Mouse (Mus musculus) layer of hippocampus, adult 18-20 months (tissue): ENCODE data around the gene Plscr1. TPM values are rescaled to one million over a fixed set of nuclear protein-coding genes. Genes with fewer than 3 reads are reported as not detected.

ENCODE experiments used
- DNase-seq, 2 experiments: peaks; one replicate each; pipeline ENCODE4 v3.0.0; 2022; ENCODE audit warnings: low spot score in 2 of 2
- long read RNA-seq: library from polyadenylated mRNA; stranded (forward); transcript quantifications from one replicate; pipeline ENCODE4 v2.0.0, GENCODE M21; 2021
- total RNA-seq, 2 experiments: library from RNA; stranded (reverse); gene quantifications; 2 replicates each; pipeline ENCODE4 v1.2.3; 2021

Gene Plscr1
- total RNA-seq: 1 to 10 TPM; 1.2 to 2.3 TPM
- long read RNA-seq, partial matches to known transcripts: 1 of 2 reads
- long read RNA-seq, other reads (novel, unspliced or antisense): 0 of 2 reads

DNA sequence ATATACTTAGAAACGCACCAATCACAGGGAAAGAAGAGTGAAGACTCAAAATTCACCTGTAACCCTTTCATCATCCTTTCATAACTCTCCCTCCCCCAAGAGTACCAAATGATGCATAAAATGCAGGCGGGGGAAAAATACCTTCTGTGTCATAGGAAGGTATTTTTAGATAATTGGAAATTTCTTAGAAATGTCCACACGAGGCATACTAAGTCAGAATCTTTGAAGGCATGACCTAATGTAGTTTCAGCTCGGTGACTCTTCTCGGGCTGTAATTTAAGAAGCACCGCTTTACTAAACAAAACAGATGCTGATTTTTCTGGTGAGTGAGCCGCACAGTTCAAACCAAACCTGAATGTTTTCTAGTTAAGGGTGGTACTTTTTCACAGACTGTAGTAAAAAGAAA lies at the start of gene Plscr1:
TSS of gene Plscr1 (plus strand) at position 304 of the 406 bp plus-strand sequence.
- DNase-seq: no peak

GRCm38 (mm10) chr9:92204397-92204796 lies 45.2 kb upstream of the Plscr1 start:
- DNase-seq: no peak

DNA sequence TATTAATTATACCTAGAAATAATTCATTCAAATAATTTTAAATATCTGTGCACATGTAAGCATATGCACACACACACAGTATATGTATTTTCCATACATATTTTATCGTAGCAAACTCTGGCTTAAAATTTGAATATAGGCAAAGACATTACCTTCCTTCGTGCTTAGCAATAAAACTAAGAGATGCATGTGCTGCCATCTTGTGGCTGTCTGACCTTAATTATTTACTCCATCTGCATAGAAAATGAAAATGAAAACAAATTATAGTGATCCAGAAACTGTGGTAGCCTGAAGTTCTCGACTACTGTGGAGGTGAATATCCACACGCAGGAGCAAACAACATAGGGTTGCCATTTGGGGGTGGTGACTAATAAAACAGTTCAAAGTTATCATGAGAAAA lies 42.2 kb upstream of the Plscr1 start:
- DNase-seq: peak in 1 of 2 experiments; percentile 77

DNA sequence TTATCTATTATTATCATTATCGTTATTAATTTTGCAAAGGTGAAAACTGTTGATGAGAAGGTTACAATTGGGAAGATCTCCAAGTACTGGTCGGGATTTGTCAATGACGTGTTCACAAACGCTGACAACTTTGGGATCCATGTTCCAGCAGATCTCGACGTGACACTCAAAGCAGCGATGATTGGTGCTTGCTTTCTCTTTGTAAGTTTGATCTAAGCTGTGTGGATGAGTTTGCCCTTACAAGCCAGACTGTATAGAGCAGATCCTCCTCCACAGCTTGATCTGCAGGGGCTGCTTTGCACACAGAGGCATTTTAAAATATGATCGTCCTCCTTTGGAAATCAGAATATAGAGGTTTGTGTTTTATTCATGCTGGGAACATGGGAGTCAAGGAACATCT lies 41.8 kb upstream of the Plscr1 start:
- DNase-seq: no peak

- no peak for DNase-seq
Observed at GRCm38 (mm10) chr9:92209850-92210249, 39.7 kb upstream of the Plscr1 start.

GRCm38 (mm10) chr9:92210386-92210967 lies 39.1 kb upstream of the Plscr1 start:
- DNase-seq: no peak

DNA sequence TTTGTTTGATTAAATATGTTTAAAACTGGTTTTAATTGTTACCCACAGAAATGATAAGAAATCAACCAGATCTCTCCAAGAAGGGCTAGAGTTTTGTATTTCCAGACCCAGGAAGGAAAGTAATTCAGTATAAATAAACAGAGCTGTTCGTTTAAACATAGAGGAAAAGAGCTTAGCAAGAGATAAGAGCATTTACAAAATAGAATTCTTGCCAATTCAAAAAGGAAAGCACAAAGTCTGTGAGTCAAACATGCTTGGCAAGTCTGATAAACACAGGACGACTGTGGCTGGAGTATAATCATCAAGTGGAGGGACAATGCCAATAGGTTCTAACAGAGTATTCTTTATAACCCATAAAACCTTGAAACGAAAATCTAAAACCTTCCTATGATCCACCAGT lies 38.5 kb upstream of the Plscr1 start:
- DNase-seq: no peak

GRCm38 (mm10) chr9:92217484-92217883 lies 32.1 kb upstream of the Plscr1 start:
- peak in 1 of 2 experiments; percentile 20 for DNase-seq

- DNase-seq: no peak
Observed at GRCm38 (mm10) chr9:92217896-92218295, 31.7 kb upstream of the Plscr1 start.

DNA sequence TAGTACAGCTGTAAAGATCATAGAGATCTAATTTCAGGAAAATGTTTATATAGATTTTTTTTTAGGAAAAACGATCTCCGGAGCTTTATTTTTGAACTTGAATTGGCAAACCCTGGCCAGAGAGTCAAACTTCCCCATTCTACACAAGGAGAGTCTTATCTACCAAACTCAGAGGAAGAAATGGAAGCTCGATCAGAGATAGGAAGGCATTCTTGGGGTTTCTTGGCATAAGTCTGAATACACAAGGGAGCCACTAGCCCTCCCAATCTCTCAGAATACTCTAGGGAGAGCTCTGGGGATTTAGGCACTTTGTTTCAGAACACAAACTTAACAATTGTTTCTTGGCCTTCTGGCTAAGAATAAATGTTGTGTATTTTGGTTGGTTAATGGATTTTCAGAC lies 29.4 kb upstream of the Plscr1 start:
- no peak for DNase-seq

DNA sequence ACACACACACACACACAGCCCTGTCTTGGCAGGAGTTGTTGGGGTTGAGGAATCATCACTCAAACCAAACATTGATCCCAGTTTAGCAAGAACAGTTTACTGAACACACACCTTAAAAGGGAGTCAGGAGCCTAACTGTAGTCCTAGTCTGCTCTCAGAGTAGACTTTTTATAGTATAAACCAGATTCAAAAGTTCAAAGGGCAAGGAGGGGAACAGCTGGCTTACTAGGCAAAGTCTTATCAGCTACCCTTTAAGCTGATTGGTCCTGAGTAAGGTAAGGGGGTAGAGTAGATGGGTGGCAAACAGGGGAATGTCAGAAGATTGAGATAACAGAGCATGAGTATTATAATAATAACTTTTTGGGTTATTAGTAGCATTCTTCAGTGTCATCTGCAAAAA lies 28.1 kb upstream of the Plscr1 start:
- no peak for DNase-seq

GRCm38 (mm10) chr9:92224598-92225231 lies 24.8 kb upstream of the Plscr1 start:
- DNase-seq: no peak

GRCm38 (mm10) chr9:92226127-92226655 lies 23.4 kb upstream of the Plscr1 start:
- DNase-seq: no peak

GRCm38 (mm10) chr9:92226795-92227194 lies 22.8 kb upstream of the Plscr1 start:
- no peak for DNase-seq

DNA sequence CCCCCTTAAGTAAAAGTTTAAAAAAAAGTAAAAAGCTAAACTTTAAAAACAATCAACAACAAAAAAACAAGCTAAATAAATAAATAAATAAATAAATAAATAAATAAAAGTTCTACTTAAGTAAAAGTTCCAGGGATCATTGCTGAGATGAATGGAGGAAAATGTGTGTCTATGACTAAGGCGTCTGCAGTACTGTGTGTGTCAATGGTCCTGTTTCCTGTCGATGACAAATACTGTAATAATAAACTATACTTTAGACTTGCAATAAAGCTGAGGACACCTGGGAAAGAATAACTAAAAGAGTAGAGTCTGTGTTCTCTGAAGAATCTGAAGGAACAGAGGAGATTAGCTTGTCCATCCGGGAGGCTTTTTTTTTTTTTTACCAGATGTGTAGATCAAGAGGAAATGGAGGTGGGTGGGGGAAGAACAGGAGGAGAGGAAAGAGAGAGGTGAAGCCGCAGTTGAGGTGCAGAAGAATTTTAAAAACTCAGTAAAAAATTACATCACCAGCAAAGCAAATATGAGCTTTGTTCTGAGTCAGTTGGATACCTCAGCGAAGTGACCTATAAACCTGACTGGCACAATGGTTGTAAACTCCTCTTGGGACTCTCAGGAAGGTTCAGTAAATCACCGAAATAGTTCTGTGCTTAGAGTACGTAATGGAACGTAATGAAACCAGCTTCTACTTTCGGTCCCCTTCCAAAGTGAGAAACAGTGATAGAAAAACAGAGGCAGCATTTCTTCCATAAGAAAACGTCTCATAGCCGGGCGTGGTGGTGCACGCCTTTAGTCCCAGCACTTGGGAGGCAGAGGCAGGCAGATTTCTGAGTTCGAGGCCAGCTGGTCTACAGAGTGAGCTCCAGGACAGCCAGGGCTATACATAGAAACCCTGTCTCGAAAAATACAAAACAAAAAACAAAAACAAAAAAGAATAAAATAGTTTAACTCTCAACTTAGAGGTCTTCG lies 20.4 kb upstream of the Plscr1 start:
- DNase-seq: no peak

- DNase-seq: no peak
Observed at GRCm38 (mm10) chr9:92229833-92230205, 19.7 kb upstream of the Plscr1 start.

DNA sequence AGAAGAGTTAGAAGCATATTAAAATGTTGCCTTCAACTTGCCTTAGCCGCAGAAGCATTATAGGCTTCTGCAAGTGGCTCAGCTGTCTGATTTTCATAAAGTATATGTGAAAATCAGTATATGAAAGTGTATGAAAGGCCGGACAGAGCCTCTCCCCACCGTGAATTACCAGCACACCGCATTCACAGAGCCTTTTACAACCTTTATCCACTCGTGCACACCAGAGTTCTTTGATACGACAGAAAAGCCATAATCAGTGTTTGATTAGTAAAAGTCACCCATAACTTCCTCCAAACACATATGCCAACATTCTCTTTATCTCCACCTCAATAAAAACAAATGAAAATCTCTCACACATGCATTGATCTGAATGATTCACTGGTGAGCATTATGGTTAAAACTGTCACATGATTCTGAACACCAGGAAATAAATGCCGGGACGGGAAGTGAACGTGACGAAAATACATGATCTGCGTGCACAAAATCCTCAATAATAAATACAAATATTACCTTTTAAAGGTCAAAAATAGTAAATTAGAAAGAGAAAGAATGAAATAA lies 14.6 kb upstream of the Plscr1 start:
- no peak for DNase-seq

DNA sequence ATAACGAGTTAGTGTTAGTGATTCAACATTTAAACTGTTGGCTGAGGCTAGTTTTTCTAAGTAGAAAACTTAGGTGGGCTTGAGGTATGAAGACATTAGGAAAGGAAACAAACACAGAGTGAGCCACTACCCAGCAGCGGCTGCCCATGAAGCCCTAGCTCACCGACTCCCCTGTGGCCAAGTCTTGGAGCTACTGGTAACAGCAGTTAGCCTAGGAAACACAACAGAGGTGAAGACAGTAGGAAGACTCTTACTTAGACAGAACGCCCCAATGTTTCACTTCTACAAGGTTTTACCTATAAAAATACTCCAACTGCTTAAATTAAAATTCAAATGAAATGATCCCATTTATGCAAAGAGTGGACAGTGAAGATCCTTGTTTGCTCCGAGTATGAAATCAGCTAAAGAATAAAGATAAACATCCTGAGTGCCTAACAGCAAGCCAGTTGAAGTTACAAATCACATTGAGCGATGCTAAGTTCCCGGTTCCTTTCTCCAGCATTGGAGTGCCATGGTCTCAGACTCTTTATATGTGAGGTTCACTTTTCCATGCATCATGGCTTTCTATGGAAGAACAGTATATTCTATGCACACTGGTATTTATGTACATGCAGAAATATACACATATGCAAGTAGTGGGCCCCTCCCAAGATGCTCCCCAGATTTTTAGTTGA lies 640 bp upstream of the Plscr1 start:
- no peak for DNase-seq

GRCm38 (mm10) chr9:92249987-92250772 lies 630 bp downstream of the Plscr1 start:
- DNase-seq: peak; percentile 9 to 36

- no peak for DNase-seq
Observed at GRCm38 (mm10) chr9:92252718-92253117, 3.2 kb downstream of the Plscr1 start.
